Mouse (Mus musculus) spleen, adult 2 months (tissue): ENCODE results near the gene Efhd1.

ENCODE experiments used
- CTCF ChIP-seq: fragments of 200-500 bp; IDR thresholded peaks from 2 replicates; pipeline ENCODE4 v1.5.1; 2011; ENCODE audit warnings: mild to moderate bottlenecking, inconsistent platforms; ENCODE audit not compliant: insufficient read depth, insufficient read length, insufficient replicate concordance; ENCODE audit errors: extremely low read depth
- POLR2A ChIP-seq: fragments of 200-500 bp; IDR thresholded peaks from 2 replicates; pipeline ENCODE4 v1.6.1; 2011; ENCODE audit warnings: low read depth, low read length, inconsistent platforms

- TF ChIP-seq POLR2A = no peak
- no peak for TF ChIP-seq CTCF
Measured at GRCm38 (mm10) chr1:87265200-87265599, 1.0 kb downstream of the Efhd1 start.
